In the genomic region with DNA sequence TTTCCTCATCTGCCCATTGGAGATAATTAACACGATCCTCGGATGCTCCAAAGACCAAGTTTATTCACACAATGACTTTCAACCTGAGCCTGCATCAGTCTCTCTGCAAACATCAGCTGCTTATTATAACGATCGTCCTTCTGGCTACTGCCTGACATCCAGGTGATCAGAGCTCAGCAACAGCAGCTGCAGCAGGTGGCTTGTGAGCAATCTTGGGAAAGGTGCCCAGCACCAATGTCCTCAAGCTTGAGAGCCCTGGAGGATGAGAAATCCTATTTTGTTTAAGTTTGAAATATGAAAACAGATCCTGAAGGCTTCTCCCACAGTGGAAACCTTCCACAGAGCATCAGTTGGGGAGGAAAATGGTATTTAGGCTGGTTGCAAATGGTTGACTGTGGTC, we compare ENCODE assay signal across 25 mouse cellular contexts.
DNase-seq lines count a peak whose midpoint lies in the region; ATAC-seq and TF ChIP-seq lines count a peak whose summit lies in the region.
"Had no signal": no experiment of that assay in that cellular context is flagged by ENCODE, and none has a peak within 500 bp of the region (broad histone marks: within the 10 kb centered on the region; RNA-seq: fewer than 3 reads in every experiment).

No protein-coding gene starts in this region.

- 58% methylated on average over 4 of the region's 4 CpGs for WGBS in cerebellum, adult 2 months

- no peaks in the 10 kb centered on the region for H3K27me3 ChIP-seq in cerebellum, adult 2 months (ENCODE audit: control insufficient read depth, insufficient read depth, low read length)
- H3K27me3 ChIP-seq: intestine, embryonic 15.5 days; liver, embryonic 15.5 days; lung, embryonic 15.5 days had no signal

- no peaks in the 10 kb centered on the region for H3K4me1 ChIP-seq in cerebellum, adult 2 months (ENCODE audit: control insufficient read depth, insufficient read depth, low read length)
- H3K4me1 ChIP-seq: forebrain, embryonic 10.5 days; intestine, embryonic 15.5 days; limb, embryonic 10.5 days; liver, embryonic 15.5 days; lung, embryonic 15.5 days had no signal

- no peak overlapping the region for H3K4me3 ChIP-seq in cerebellum, adult 2 months (replicated peaks; ENCODE audit: insufficient read depth, low read depth, low read length)
- H3K4me3 ChIP-seq: embryonic facial prominence, embryonic 10.5 days; forebrain, embryonic 10.5 days; intestine, embryonic 15.5 days; limb, embryonic 10.5 days; liver, embryonic 15.5 days; lung, embryonic 15.5 days; midbrain, embryonic 10.5 days had no signal

- ATAC-seq in megakaryocyte, adult 5-6 weeks (ENCODE audit: poor library complexity, severe bottlenecking) = no peak
- ATAC-seq: forebrain, embryonic 16.5 days; hindbrain, embryonic 16.5 days; intestine, embryonic 15.5 days; midbrain, embryonic 16.5 days had no signal

- no peak for TF ChIP-seq CTCF in cerebellum, adult 2 months (IDR thresholded peaks at IDR 0.05; ENCODE audit: borderline replicate concordance, insufficient read depth, low read depth, low read length)

- no peak for TF ChIP-seq POLR2A in cerebellum, adult 2 months (IDR thresholded peaks at IDR 0.05; ENCODE audit: borderline replicate concordance, insufficient read depth, low read length)

- intact Hi-C loops in left cerebral cortex, postnatal 4 days (cut with DNase I) = no loop called here
- intact Hi-C loops in left cerebral cortex, postnatal 10 days (cut with DNase I) = no loop called here

- H3K27ac ChIP-seq in cerebellum, adult 2 months (ENCODE audit: insufficient read depth, low read length) = no peak overlapping the region
- H3K27ac ChIP-seq: embryonic facial prominence, embryonic 10.5 days; forebrain, embryonic 10.5 days; intestine, embryonic 15.5 days; limb, embryonic 10.5 days; liver, embryonic 15.5 days; lung, embryonic 15.5 days; midbrain, embryonic 10.5 days had no signal

- DNase-seq in cerebellum, adult 2 months = peak; percentile 24 to 36
- DNase-seq in cerebellum, adult 11 months = no peak
- peak; percentile 62 for DNase-seq in left cerebral cortex, postnatal 4 days
- no peak for DNase-seq in left cerebral cortex, postnatal 10 days (ENCODE audit: extremely low spot score in 1 of 2, low spot score in 2 of 2)
- DNase-seq in cerebellum, postnatal 36 days = peak; percentile 23 to 35
- DNase-seq in right cerebral cortex, postnatal 25 days = peak; percentile 31
- no peak for DNase-seq in B cell, adult 2 months
- DNase-seq: adrenal gland, postnatal 36 days; heart, adult 11 months; kidney, adult 8-10 months; kidney, postnatal 10 days; liver; lung, postnatal 36 days; thymus, postnatal 25 days had no signal

Comparison
In these comparisons a context has a peak if more than half of its experiments do, and no peak if none do; other contexts are left out.
1. DNase-seq: peak in cerebellum, adult 2 months (2 of 2), left cerebral cortex, postnatal 4 days (single experiment), cerebellum, postnatal 36 days (2 of 2) and right cerebral cortex, postnatal 25 days (single experiment); none in cerebellum, adult 11 months (single experiment), left cerebral cortex, postnatal 10 days (0 of 2) and B cell, adult 2 months (0 of 2).